Mouse (Mus musculus) kidney, embryonic 16.5 days (tissue): ENCODE results near the gene Orc2. TPM values are rescaled to one million over a fixed set of nuclear protein-coding genes. Genes with fewer than 3 reads are reported as not detected.

Experiments used
- ATAC-seq: fragments of 200-750 bp; cut with Nextera tagmentation; 2 replicates; pipeline ENCODE4 v1.8.0; 2017; ENCODE audit warnings: moderate TSS enrichment; ENCODE audit not compliant: low FRiP score, low TSS enrichment
- H3K27ac ChIP-seq: fragments of 300-500 bp; sonication (generic); 2 replicates; pipeline ENCODE4 v1.5.1; 2014; ENCODE audit warnings: low read length
- H3K27me3 ChIP-seq: fragments of 300-500 bp; sonication (generic); 2 replicates; pipeline ENCODE4 v1.6.1; 2014; ENCODE audit warnings: low read length, control low read depth, mixed read lengths; ENCODE audit not compliant: insufficient read depth
- H3K36me3 ChIP-seq: fragments of 300-500 bp; sonication (generic); 2 replicates; pipeline ENCODE4 v1.6.1; 2014; ENCODE audit warnings: low read length, control low read depth, mixed read lengths; ENCODE audit not compliant: insufficient read depth
- H3K4me1 ChIP-seq: fragments of 300-500 bp; sonication (generic); 2 replicates; pipeline ENCODE4 v1.6.1; 2014; ENCODE audit warnings: low read length, control low read depth, mixed read lengths; ENCODE audit not compliant: insufficient read depth
- H3K4me2 ChIP-seq: fragments of 300-500 bp; sonication (generic); replicated peaks from 2 replicates; pipeline ENCODE4 v1.6.1; 2014; ENCODE audit warnings: low read depth, low read length
- H3K4me3 ChIP-seq: fragments of 300-500 bp; sonication (generic); 2 replicates; pipeline ENCODE4 v1.5.1; 2014; ENCODE audit warnings: mild to moderate bottlenecking, low read length
- H3K9ac ChIP-seq: fragments of 300-500 bp; sonication (generic); replicated peaks from 2 replicates; pipeline ENCODE4 v1.6.1; 2014; ENCODE audit warnings: low read length
- H3K9me3 ChIP-seq: fragments of 300-500 bp; sonication (generic); 2 replicates; pipeline ENCODE4 v1.6.1; 2016; ENCODE audit warnings: low read length, control low read depth
- WGBS: fragments of 180-500 bp; shearing (Covaris S2); extraction: QIAGEN DNeasy Blood & Tissue Kit; methylation state at CpG from one replicate; pipeline ENCODE4 v1.1.7; 2014; 5-methylcytosine and 5-hydroxymethylcytosine counted together
- polyA plus RNA-seq: library from polyadenylated mRNA; unstranded; fragments of >200 nt; fragmentation: Nextera tagmentation; extraction: Ambion mirVana; gene quantifications from 2 replicates; pipeline ENCODE4 v1.2.1, GENCODE M21; 2015

Gene Orc2
- polyA plus RNA-seq, 1 experiment from 2014 or later = 31.3 TPM

DNA sequence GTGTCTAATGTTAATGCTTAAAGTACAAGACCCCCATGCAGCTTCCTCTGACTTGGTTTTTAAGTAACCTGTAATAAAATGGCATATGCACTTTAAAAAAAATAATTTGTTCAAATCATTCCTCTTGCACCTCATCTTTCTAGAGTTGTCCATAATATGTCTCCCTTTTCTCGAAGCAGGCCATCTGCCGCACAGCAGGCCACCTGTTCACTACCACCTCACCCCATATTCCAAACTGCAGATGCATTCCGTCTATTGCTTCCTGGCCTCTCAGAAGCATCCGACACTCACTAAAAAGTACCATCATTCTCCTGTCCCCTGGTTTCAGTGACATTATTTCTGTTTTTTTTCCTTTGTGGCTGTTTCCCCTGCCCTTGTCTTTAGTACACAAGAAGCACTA, 39.3 kb downstream of the Orc2 start:
- H3K4me1 ChIP-seq = no peaks in the 10 kb centered on the region

DNA sequence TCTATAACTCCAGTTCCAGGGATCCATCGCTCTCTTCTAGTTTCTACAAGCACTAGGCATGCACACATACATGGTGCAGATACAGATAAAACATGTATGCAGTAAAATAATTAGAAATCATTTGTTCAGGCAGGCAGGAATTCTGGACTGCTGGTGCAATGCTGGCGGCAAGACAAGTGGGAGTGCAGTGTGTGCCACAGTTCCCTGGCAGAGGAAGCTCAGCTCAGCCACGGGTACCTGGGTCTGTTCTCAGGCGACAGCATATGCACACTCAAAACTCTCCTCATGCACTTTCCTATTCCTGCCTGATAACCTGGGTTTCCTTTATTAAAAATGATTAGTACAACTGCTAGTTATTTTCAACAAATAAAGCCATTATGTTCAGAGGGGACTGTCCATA, 39.9 kb downstream of the Orc2 start:
- Histone ChIP-seq H3K4me3 (no peak overlapping the region), H3K27me3 (no peaks in the 10 kb centered on the region), H3K36me3 (peaks cover 54% of the 10 kb centered on the region), H3K4me1 (no peaks in the 10 kb centered on the region), H3K4me2 (no peak overlapping the region), H3K9ac (no peak overlapping the region), H3K27ac (no peak overlapping the region), H3K9me3 (no peaks in the 10 kb centered on the region)
- 88% methylated on average over 4 of the region's 4 CpGs for WGBS
- ATAC-seq = no peak

More for the DNA sequence above, 39.3 kb downstream of the Orc2 start:
- no peak for ATAC-seq
- peaks cover 53% of the 10 kb centered on the region for H3K36me3 ChIP-seq
- no peak overlapping the region for H3K9ac ChIP-seq
- no peak overlapping the region for H3K4me3 ChIP-seq
- no peak overlapping the region for H3K4me2 ChIP-seq
- 94% methylated on average over 4 of the region's 4 CpGs for WGBS
- no peak overlapping the region for H3K27ac ChIP-seq
- no peaks in the 10 kb centered on the region for H3K9me3 ChIP-seq
- no peaks in the 10 kb centered on the region for H3K27me3 ChIP-seq

DNA sequence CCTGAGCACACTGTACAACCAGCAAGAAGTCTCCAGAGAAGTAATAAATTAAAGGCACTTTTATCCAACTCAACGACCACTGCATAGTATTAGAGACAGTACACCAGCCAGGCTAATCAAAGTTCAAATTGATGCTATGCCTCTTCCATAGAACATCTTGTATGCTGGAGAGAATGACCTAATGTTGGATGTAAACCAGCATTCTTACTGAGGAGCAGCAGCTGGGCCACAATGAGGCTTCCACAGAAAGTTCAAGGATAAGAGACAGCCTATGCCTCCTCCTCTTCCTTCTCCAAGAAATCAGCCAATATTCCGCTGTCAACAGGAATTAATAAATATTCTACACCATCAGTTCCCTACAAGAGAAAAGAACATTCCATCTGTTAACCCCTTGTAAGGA, 41.0 kb downstream of the Orc2 start:
- no peaks in the 10 kb centered on the region for H3K9me3 ChIP-seq
- H3K36me3 ChIP-seq = peaks cover 50% of the 10 kb centered on the region
- H3K9ac ChIP-seq = no peak overlapping the region
- no peak overlapping the region for H3K4me2 ChIP-seq
- no peak for ATAC-seq
- 66% methylated on average over 2 of the region's 2 CpGs for WGBS
- no peak overlapping the region for H3K4me3 ChIP-seq
- H3K4me1 ChIP-seq = no peaks in the 10 kb centered on the region
- H3K27me3 ChIP-seq = no peaks in the 10 kb centered on the region
- no peak overlapping the region for H3K27ac ChIP-seq

DNA sequence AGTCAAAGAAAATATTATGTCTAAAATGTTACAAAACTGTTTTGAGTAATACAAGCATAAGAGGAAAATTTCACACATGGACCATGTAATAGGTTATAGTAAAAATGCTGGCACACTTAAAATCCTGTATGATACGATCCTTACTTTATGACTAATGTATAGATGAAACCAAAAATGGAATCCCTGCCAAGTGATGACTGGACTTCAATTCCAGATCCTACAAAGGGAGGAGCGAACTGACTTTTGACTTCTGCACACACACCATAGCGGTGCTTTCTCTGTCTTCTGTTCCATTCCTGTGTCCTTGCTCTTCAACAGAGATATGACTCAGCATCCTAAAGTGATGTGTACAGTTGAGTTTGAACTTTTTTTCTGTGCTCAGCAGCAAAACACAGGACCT, 44.3 kb downstream of the Orc2 start:
- ATAC-seq = no peak
- no peak overlapping the region for H3K4me2 ChIP-seq
- no peaks in the 10 kb centered on the region for H3K4me1 ChIP-seq
- no peak overlapping the region for H3K27ac ChIP-seq
- H3K27me3 ChIP-seq = no peaks in the 10 kb centered on the region
- H3K9ac ChIP-seq = no peak overlapping the region
- WGBS = 96% methylated on average over 3 of the region's 3 CpGs
- H3K4me3 ChIP-seq = no peak overlapping the region
- peaks cover 70% of the 10 kb centered on the region for H3K36me3 ChIP-seq
- no peaks in the 10 kb centered on the region for H3K9me3 ChIP-seq

DNA sequence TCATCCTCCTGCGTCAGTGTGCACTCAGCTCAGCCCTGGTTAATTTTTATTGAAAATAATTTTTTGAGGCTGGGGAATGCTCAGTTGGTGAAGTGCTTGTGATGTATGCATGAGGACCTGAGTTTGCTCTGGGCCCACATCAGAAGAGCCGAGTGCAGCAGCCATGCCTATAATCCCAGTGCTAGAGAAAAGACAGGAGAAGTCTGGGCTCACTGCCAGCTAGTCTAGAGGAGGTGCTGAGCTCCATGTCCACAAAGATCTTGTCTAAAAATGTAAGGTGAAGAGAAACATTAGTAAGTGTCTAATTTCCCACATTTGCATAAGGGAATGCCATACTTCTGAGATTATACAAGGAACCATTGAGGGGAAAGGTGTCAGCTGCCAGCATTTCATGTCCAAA, 46.0 kb downstream of the Orc2 start:
- WGBS = 72% methylated on average over 2 of the region's 2 CpGs
- Histone ChIP-seq H3K4me3 (no peak overlapping the region), H3K36me3 (peaks cover 70% of the 10 kb centered on the region), H3K9me3 (no peaks in the 10 kb centered on the region), H3K27ac (no peak overlapping the region), H3K4me2 (no peak overlapping the region), H3K4me1 (no peaks in the 10 kb centered on the region), H3K27me3 (no peaks in the 10 kb centered on the region), H3K9ac (no peak overlapping the region)
- ATAC-seq = no peak

DNA sequence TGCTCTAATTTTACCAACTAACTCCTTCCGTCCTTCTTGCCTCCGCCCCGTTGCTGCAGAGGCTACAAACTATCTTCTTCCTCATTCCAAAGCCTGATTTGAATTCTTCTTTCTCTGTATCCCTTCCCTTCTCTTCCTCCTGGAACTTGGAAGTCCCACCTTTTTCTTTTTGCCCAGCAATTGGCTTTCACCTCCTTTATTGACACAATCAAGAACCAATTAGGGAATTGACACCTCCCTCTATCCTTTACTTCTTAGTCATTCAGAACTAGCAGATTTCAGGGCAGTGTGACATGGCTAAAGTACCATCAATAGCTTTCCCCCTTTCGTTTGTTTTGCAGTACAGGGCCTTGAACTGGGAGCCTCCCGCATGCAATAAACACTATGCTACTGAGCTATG, 46.7 kb downstream of the Orc2 start:
- no peak for ATAC-seq
- Histone ChIP-seq H3K4me3 (no peak overlapping the region), H3K36me3 (peaks cover 77% of the 10 kb centered on the region), H3K4me2 (no peak overlapping the region), H3K27me3 (no peaks in the 10 kb centered on the region), H3K9ac (no peak overlapping the region), H3K9me3 (no peaks in the 10 kb centered on the region), H3K4me1 (no peaks in the 10 kb centered on the region), H3K27ac (no peak overlapping the region)
- WGBS = 80% methylated on average over 5 of the region's 5 CpGs

DNA sequence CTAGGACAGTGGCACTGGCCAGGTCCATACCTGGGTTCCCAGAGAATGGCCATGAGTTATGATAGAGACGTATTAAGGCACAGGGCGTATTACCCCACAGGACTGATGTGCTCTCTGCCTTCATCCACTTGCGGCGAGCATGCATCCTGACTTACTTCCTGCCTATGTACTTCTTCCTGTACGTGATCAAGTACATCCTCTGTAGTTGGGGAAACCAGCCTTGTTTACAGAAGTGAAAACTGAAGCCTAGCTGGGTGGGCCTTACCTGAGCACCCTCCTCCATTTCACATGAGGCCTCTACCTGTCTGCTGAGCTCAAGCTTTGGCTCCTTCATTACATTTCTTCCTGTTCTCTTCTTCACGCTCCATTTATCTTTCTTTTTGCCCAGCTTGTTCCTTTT, 50.6 kb downstream of the Orc2 start:
- Histone ChIP-seq H3K9ac (no peak overlapping the region), H3K36me3 (peaks cover 71% of the 10 kb centered on the region), H3K27me3 (no peaks in the 10 kb centered on the region), H3K4me1 (no peaks in the 10 kb centered on the region), H3K4me2 (no peak overlapping the region), H3K4me3 (no peak overlapping the region), H3K9me3 (no peaks in the 10 kb centered on the region), H3K27ac (no peak overlapping the region)
- WGBS = 89% methylated on average over 6 of the region's 6 CpGs
- ATAC-seq = no peak

DNA sequence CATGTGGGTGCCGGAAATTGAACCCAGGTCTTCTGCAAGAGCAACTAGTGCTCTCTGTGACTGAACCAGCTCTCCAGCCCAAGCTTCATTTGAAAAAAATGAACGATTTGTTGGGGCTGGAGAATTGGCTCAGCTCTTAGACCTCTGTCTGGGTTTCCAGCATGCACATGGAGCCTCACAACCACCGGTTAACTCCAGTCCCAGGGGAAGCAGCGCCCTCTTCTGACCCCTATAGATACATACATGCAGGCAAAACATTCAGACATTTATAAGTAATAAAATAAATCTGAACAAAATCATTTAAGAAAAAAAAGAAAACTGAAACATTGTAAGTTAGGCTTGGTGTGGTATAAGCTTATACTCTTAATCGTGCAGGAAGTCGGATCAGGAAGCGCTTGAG, 56.5 kb downstream of the Orc2 start:
- H3K36me3 ChIP-seq = peaks cover 30% of the 10 kb centered on the region

DNA sequence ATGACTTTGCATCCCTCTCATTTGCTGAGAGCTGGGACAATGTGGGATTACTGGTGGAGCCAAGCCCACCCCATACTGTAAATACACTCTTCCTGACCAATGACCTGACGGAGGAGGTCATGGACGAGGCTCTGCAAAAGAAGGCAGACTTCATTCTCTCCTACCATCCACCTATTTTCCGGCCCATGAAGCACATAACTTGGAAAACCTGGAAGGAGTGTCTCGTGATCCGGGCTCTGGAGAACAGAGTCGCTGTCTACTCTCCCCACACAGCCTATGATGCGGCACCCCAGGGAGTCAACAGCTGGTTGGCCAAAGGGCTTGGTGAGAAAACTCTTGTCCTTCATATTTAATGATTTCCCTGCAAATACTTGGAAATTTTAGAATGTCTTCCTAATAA, 57.1 kb downstream of the Orc2 start:
- ATAC-seq = no peak
- Histone ChIP-seq H3K9me3 (no peaks in the 10 kb centered on the region), H3K4me2 (no peak overlapping the region), H3K4me1 (peaks cover 14% of the 10 kb centered on the region; the same call in 1 of the 2 replicates), H3K27ac (no peak overlapping the region), H3K4me3 (no peak overlapping the region), H3K36me3 (peaks cover 23% of the 10 kb centered on the region), H3K9ac (no peak overlapping the region), H3K27me3 (no peaks in the 10 kb centered on the region)
- 75% methylated on average over 7 of the region's 7 CpGs for WGBS

More for the DNA sequence above, 56.5 kb downstream of the Orc2 start:
- Histone ChIP-seq H3K27ac (no peak overlapping the region), H3K4me2 (no peak overlapping the region), H3K9me3 (no peaks in the 10 kb centered on the region), H3K9ac (no peak overlapping the region), H3K4me3 (no peak overlapping the region), H3K27me3 (no peaks in the 10 kb centered on the region), H3K4me1 (peaks cover 14% of the 10 kb centered on the region; the same call in 1 of the 2 replicates)
- no peak for ATAC-seq
- WGBS = 85% methylated on average over 7 of the region's 7 CpGs

DNA sequence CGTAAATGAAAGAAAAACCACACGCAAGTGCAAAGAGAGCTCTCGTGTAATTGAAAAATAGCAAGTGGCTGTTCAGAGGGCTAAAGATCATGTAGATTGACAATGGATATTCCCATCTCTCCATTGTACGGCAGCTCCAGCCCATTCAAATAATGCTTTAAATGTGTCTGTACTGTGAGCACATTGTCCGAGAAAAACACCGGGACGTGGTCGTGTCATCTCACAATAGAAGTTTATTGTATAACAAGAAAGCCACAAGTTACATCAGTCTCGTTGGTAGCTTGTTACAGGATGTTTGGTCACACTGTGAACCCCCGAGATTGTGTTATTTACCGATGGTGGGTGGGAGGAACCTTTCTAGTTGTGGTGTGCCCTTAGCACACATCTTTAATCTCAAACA, 59.0 kb downstream of the Orc2 start:
- Histone ChIP-seq H3K36me3 (peaks cover 16% of the 10 kb centered on the region), H3K9ac (peak overlapping the region; percentile 84), H3K27ac (peak overlapping the region; percentile 97), H3K4me2 (peak overlapping the region; percentile 67), H3K9me3 (no peaks in the 10 kb centered on the region), H3K4me1 (peaks cover 14% of the 10 kb centered on the region; the same call in 1 of the 2 replicates), H3K27me3 (no peaks in the 10 kb centered on the region), H3K4me3 (peak overlapping the region; percentile 69)
- 5% methylated on average over 11 of the region's 11 CpGs for WGBS
- no peak for ATAC-seq
